Mouse (Mus musculus) kidney, postnatal 0 days (tissue): ENCODE measurements at regions not wholly inside any gene's neighbourhood (a gene's known extent, or its start where the extent isn't known, plus 50 kb on each side); places are given as distances from the start of the nearest gene placed in this dataset.

Experiments used
- ATAC-seq: fragments of 200-750 bp; cut with Nextera tagmentation; replicated peaks from 2 replicates; pipeline ENCODE4 v1.8.0; 2017; ENCODE audit warnings: low read depth, moderate number of reproducible peaks, moderate TSS enrichment, moderate library complexity; ENCODE audit not compliant: low FRiP score
- DNase-seq: peaks from one replicate; pipeline ENCODE4 v3.0.0-alpha.2; 2016; ENCODE audit warnings: low spot score
- H3K27ac ChIP-seq: fragments of 300-500 bp; sonication (generic); 2 replicates; pipeline ENCODE4 v1.5.1; 2014; ENCODE audit warnings: mild to moderate bottlenecking
- H3K27me3 ChIP-seq: fragments of 300-500 bp; sonication (generic); 2 replicates; pipeline ENCODE4 v1.6.1; 2014; ENCODE audit warnings: low read length, mixed read lengths; ENCODE audit not compliant: insufficient read depth
- H3K36me3 ChIP-seq: fragments of 300-500 bp; sonication (generic); 2 replicates; pipeline ENCODE4 v1.6.1; 2014; ENCODE audit warnings: low read length, mixed read lengths; ENCODE audit not compliant: insufficient read depth
- H3K4me1 ChIP-seq: fragments of 300-500 bp; sonication (generic); replicated peaks from 2 replicates; pipeline ENCODE4 v1.6.1; 2014; ENCODE audit warnings: antibody characterized with exemption, low read length, mixed read lengths; ENCODE audit not compliant: insufficient read depth
- H3K4me2 ChIP-seq: fragments of 300-500 bp; sonication (generic); 2 replicates; pipeline ENCODE4 v1.6.1; 2014; ENCODE audit warnings: mild to moderate bottlenecking, low read length, moderate library complexity, mixed read lengths
- H3K4me3 ChIP-seq: fragments of 300-500 bp; sonication (generic); replicated peaks from 2 replicates; pipeline ENCODE4 v1.5.1; 2014; ENCODE audit warnings: low read depth, low read length
- H3K9ac ChIP-seq: fragments of 300-500 bp; sonication (generic); 2 replicates; pipeline ENCODE4 v1.6.1; 2014; ENCODE audit warnings: low read depth, low read length
- H3K9me3 ChIP-seq: fragments of 300-500 bp; sonication (generic); replicated peaks from 2 replicates; pipeline ENCODE4 v1.6.1; 2016; ENCODE audit warnings: low read length, inconsistent platforms, mixed read lengths
- CTCF ChIP-seq: IDR thresholded peaks from 2 replicates; pipeline ENCODE4 v1.5.1; 2016; ENCODE audit warnings: antibody characterized with exemption, low read depth, mild to moderate bottlenecking, moderate library complexity
- WGBS: fragments of 180-500 bp; shearing (Covaris S2); extraction: QIAGEN DNeasy Blood & Tissue Kit; methylation state at CpG from one replicate; pipeline ENCODE4 v1.1.7; 2014; 5-methylcytosine and 5-hydroxymethylcytosine counted together

DNA sequence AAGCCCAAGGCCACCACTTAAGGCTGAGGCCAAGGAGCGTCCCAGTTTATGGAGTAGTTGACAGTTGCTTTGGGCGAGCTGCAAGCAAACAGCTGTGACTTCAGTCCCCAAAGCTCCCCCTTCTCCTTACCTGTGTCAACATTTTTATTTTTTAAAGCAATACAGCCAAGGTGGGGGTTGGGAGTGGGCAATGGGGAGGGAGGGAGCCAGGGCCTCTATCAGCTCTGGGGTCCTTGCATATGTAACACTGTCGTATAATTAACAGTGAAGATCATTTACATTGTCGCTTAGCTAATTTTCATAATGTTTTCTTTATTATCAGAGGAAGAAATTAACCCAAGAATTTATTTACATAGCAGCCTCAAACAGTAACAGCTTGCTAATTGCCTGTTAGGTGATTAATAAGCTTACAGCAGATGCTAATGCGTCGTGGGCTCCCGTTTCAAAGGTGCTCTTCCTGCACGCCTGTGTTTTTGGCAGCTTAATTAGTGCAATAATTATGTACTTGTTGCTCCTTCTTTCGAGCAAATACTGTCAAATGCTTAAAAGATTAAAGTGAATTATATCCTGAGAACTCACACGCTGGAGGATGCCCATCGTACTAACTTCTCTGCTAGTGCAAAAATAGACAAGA, 227.4 kb upstream of the Tle3 start:
- Histone ChIP-seq H3K36me3 (no peaks in the 10 kb centered on the region), H3K9me3 (no peaks in the 10 kb centered on the region), H3K9ac (no peak overlapping the region), H3K27me3 (no peaks in the 10 kb centered on the region), H3K27ac (no peak overlapping the region), H3K4me2 (no peak overlapping the region), H3K4me1 (no peaks in the 10 kb centered on the region), H3K4me3 (no peak overlapping the region)
- WGBS, result 63% methylated on average over 11 of the region's 11 CpGs
- TF ChIP-seq CTCF, result no peak
- no peak for ATAC-seq
- DNase-seq, result no peak

DNA sequence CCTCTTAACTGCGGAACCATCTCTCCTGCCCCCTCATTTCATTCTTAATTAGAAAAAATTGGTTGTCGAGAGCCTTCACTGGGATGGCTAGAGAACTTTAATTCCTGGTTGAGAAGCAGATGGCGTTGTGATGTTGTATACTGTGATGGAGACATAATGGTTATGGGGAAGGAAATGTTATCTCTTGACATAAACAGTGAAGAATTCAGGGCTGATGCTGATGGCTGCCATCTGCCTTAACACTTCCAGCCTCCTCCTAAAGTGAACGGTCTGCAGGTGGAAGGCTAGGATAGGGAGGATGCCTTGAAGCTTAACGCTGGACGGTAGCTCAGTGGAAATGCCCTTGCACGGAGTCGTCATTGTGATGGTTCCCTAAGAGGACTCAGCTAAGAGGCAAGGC, 226.4 kb upstream of the Tle3 start:
- no peak overlapping the region for H3K4me3 ChIP-seq
- no peaks in the 10 kb centered on the region for H3K9me3 ChIP-seq
- H3K27ac ChIP-seq, result no peak overlapping the region
- ATAC-seq (no peak), DNase-seq (no peak)
- H3K4me1 ChIP-seq, result no peaks in the 10 kb centered on the region
- H3K36me3 ChIP-seq, result no peaks in the 10 kb centered on the region
- H3K9ac ChIP-seq, result no peak overlapping the region
- no peak overlapping the region for H3K4me2 ChIP-seq
- TF ChIP-seq CTCF, result no peak
- 71% methylated on average over 8 of the region's 8 CpGs for WGBS
- H3K27me3 ChIP-seq, result no peaks in the 10 kb centered on the region

DNA sequence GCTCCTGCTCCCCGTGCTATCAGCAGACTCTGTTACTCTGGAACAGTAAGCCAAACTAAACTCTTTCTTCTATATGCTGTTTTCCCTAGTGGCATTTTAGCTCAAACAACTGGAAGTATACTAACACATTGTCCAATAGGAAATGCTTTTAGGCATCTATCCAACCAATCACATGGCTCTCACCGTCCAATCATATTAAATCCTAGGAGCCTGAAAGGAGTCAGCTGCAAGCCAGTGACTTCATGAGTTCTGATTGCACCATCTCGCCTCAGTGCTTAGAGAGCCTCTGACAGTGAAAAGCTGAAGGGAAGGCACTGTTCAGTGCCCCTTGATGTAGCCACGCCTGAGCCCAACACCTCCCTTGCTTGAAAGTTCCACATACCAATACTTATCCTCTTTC, 221.0 kb upstream of the Tle3 start:
- H3K27ac ChIP-seq, result no peak overlapping the region
- no peak overlapping the region for H3K4me3 ChIP-seq
- H3K9me3 ChIP-seq, result no peaks in the 10 kb centered on the region
- H3K9ac ChIP-seq, result no peak overlapping the region
- ATAC-seq, result no peak
- WGBS, result 84% methylated on average over 4 of the region's 4 CpGs
- no peak for TF ChIP-seq CTCF
- no peak for DNase-seq
- H3K27me3 ChIP-seq, result no peaks in the 10 kb centered on the region
- H3K36me3 ChIP-seq, result no peaks in the 10 kb centered on the region
- H3K4me2 ChIP-seq, result no peak overlapping the region
- H3K4me1 ChIP-seq, result no peaks in the 10 kb centered on the region

GRCm38 (mm10) chr9:61151901-61152337, 220.2 kb upstream of the Tle3 start:
- Histone ChIP-seq H3K27me3 (no peaks in the 10 kb centered on the region), H3K27ac (no peak overlapping the region)
- no peak; the same call in 1 of the 2 replicates for ATAC-seq

DNA sequence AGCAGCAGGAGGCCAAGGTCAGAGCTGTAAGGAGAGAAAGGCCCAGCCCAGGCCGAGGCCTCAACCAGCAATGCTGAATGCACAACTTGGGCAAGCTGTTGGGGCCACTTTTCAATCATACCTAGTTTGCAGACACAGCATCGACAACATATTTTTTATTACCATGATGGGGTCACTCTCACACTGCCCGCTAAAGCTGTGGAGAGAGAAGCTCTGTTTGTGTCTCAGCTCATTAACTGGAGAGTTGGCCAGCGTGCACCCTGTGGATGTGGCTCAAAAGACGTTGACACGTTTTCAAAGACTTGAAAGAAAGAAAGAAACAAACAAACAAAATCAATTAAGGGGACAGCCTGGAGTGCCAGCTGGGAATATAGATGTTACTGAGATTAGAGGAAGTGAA, 217.4 kb upstream of the Tle3 start:
- H3K4me3 ChIP-seq, result no peak overlapping the region
- H3K4me2 ChIP-seq, result no peak overlapping the region
- no peaks in the 10 kb centered on the region for H3K9me3 ChIP-seq
- H3K27me3 ChIP-seq, result no peaks in the 10 kb centered on the region
- peaks cover 4% of the 10 kb centered on the region; the same call in 1 of the 2 replicates for H3K4me1 ChIP-seq
- TF ChIP-seq CTCF, result no peak
- H3K27ac ChIP-seq, result no peak overlapping the region
- no peak overlapping the region for H3K9ac ChIP-seq
- no peaks in the 10 kb centered on the region for H3K36me3 ChIP-seq
- DNase-seq, result no peak
- no peak for ATAC-seq
- 58% methylated on average over 6 of the region's 6 CpGs for WGBS

More at GRCm38 (mm10) chr9:61151901-61152337, 220.2 kb upstream of the Tle3 start:
- no peak overlapping the region for H3K4me3 ChIP-seq
- no peak for TF ChIP-seq CTCF
- no peaks in the 10 kb centered on the region for H3K4me1 ChIP-seq
- H3K9me3 ChIP-seq, result no peaks in the 10 kb centered on the region
- H3K9ac ChIP-seq, result no peak overlapping the region
- no peaks in the 10 kb centered on the region for H3K36me3 ChIP-seq
- H3K4me2 ChIP-seq, result no peak overlapping the region
- peak; percentile 74 for DNase-seq
- WGBS, result 49% methylated on average over 12 of the region's 12 CpGs

DNA sequence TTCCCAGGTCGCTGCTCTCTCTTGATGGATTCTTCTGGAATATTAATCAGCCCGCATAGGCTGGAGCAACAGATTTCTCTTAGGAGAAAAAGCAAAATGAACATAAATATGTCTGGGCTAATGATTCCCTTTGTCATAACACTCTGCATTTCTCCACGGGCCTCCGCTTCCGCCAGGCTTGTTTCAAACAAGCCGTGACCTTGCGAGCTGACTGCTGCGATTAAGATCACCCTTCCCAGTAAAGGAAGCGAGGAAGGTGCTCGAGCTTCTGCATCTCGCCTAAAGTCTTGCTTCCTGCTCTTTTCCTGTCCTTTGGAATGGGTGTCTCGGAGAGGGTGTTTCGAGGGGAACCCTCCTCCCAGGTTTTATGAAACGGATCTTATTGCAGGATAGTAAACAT, 216.3 kb upstream of the Tle3 start:
- Histone ChIP-seq H3K27me3 (no peaks in the 10 kb centered on the region), H3K9me3 (no peaks in the 10 kb centered on the region), H3K4me2 (no peak overlapping the region), H3K27ac (no peak overlapping the region), H3K4me1 (peaks cover 4% of the 10 kb centered on the region; the same call in 1 of the 2 replicates), H3K36me3 (no peaks in the 10 kb centered on the region), H3K4me3 (no peak overlapping the region), H3K9ac (no peak overlapping the region)
- ATAC-seq (no peak), DNase-seq (no peak)
- 25% methylated on average over 14 of the region's 14 CpGs for WGBS
- TF ChIP-seq CTCF, result no peak
